Mouse (Mus musculus) hindbrain, embryonic 14.5 days (tissue): Measurements from ENCODE around the gene Uvrag. TPM values are rescaled to one million over a fixed set of nuclear protein-coding genes. Genes with fewer than 3 reads are reported as not detected.
A peak's percentile ranks its signal among the peaks of the same experiment; 100 is the strongest.
"Not testable (repeated sequence)": the region's sequence is repeated elsewhere in the genome, so short reads cannot be mapped to it uniquely, and the experiment has no call there.

Experiments
- ATAC-seq: fragments of 200-750 bp; cut with Nextera tagmentation; 2 replicates; pipeline ENCODE4 v1.8.0; 2017; ENCODE audit warnings: moderate number of reproducible peaks, mild to moderate bottlenecking, moderate TSS enrichment, moderate library complexity; ENCODE audit not compliant: low FRiP score
- DNase-seq: peaks from one replicate; pipeline ENCODE4 v3.0.0-alpha.2; 2015; ENCODE audit warnings: low spot score
- H3K27ac ChIP-seq: fragments of 300-500 bp; sonication (generic); 2 replicates; pipeline ENCODE4 v1.5.1; 2014; ENCODE audit warnings: mild to moderate bottlenecking, moderate library complexity
- H3K27me3 ChIP-seq: fragments of 300-500 bp; sonication (generic); 2 replicates; pipeline ENCODE4 v1.6.1; 2014; ENCODE audit warnings: mild to moderate bottlenecking, low read length, mixed read lengths; ENCODE audit not compliant: control insufficient read depth, insufficient read depth
- H3K36me3 ChIP-seq: fragments of 300-500 bp; sonication (generic); replicated peaks from 2 replicates; pipeline ENCODE4 v1.6.1; 2014; ENCODE audit not compliant: control insufficient read depth, insufficient read depth
- H3K4me1 ChIP-seq: fragments of 300-500 bp; sonication (generic); replicated peaks from 2 replicates; pipeline ENCODE4 v1.6.1; 2014; ENCODE audit warnings: antibody characterized with exemption, low read length, mixed read lengths; ENCODE audit not compliant: control insufficient read depth, insufficient read depth
- H3K4me2 ChIP-seq: fragments of 300-500 bp; sonication (generic); replicated peaks from 2 replicates; pipeline ENCODE4 v1.6.1; 2014; ENCODE audit warnings: mild to moderate bottlenecking, moderate library complexity
- H3K4me3 ChIP-seq: fragments of 300-500 bp; sonication (generic); replicated peaks from 2 replicates; pipeline ENCODE4 v1.5.1; 2014; ENCODE audit warnings: mild to moderate bottlenecking, low read length
- H3K9ac ChIP-seq: fragments of 300-500 bp; sonication (generic); 2 replicates; pipeline ENCODE4 v1.6.1; 2014
- H3K9me3 ChIP-seq: fragments of 300-500 bp; sonication (generic); 2 replicates; pipeline ENCODE4 v1.6.1; 2016; ENCODE audit warnings: low read length; ENCODE audit not compliant: control insufficient read depth
- WGBS: fragments of 180-500 bp; shearing (Covaris S2); extraction: QIAGEN DNeasy Blood & Tissue Kit; methylation state at CpG from one replicate; pipeline ENCODE4 v1.1.7; 2014; 5-methylcytosine and 5-hydroxymethylcytosine counted together
- polyA plus RNA-seq: library from polyadenylated mRNA; unstranded; fragments of >200 nt; fragmentation: Nextera tagmentation; extraction: Ambion mirVana; gene quantifications from 2 replicates; pipeline ENCODE4 v1.2.1, GENCODE M21; 2014

Uvrag gene
- polyA plus RNA-seq, 1 experiment from 2014 or later, result 18.0 TPM

GRCm38 (mm10) chr7:99065391-99065831 lies 75.5 kb downstream of the Uvrag start:
- WGBS, result 9% methylated on average over 11 of the region's 11 CpGs
- H3K9ac ChIP-seq, result peak overlapping the region; percentile 30; the same call in 1 of the 2 replicates
- no peaks in the 10 kb centered on the region for H3K36me3 ChIP-seq
- H3K27ac ChIP-seq, result no peak overlapping the region
- no peak overlapping the region for H3K4me3 ChIP-seq
- H3K4me1 ChIP-seq, result 0 out of 2 replicates have a peak, but pooled peaks cover 7% of the 10 kb centered on the region
- no peak overlapping the region for H3K4me2 ChIP-seq
- ATAC-seq, result no peak
- no peaks in the 10 kb centered on the region for H3K27me3 ChIP-seq
- no peaks in the 10 kb centered on the region for H3K9me3 ChIP-seq
- DNase-seq, result no peak

- Histone ChIP-seq H3K9ac (no peak overlapping the region), H3K4me1 (0 out of 2 replicates have a peak, but pooled peaks cover 7% of the 10 kb centered on the region), H3K9me3 (no peaks in the 10 kb centered on the region), H3K27ac (no peak overlapping the region), H3K4me2 (no peak overlapping the region), H3K4me3 (no peak overlapping the region), H3K27me3 (no peaks in the 10 kb centered on the region), H3K36me3 (no peaks in the 10 kb centered on the region)
- no peak for ATAC-seq
- 77% methylated on average over 3 of the region's 3 CpGs for WGBS
- no peak for DNase-seq
Observed at GRCm38 (mm10) chr7:99064795-99065194, 76.1 kb downstream of the Uvrag start.

GRCm38 (mm10) chr7:99062263-99062662 lies 78.7 kb downstream of the Uvrag start:
- H3K4me1 ChIP-seq, H3K4me3 ChIP-seq, ATAC-seq, H3K4me2 ChIP-seq, H3K27ac ChIP-seq, H3K36me3 ChIP-seq, H3K9ac ChIP-seq, DNase-seq, H3K27me3 ChIP-seq, H3K9me3 ChIP-seq: not testable (repeated sequence)
- WGBS, result 75% methylated on average over 3 of the region's 3 CpGs

GRCm38 (mm10) chr7:99061056-99061680 lies 79.8 kb downstream of the Uvrag start:
- no peak overlapping the region for H3K9ac ChIP-seq
- H3K4me2 ChIP-seq, result no peak overlapping the region
- DNase-seq (no peak), ATAC-seq (no peak)
- H3K27ac ChIP-seq, result no peak overlapping the region
- 86% methylated on average over 7 of the region's 7 CpGs for WGBS
- H3K27me3 ChIP-seq, result no peaks in the 10 kb centered on the region
- no peak overlapping the region for H3K4me3 ChIP-seq
- no peaks in the 10 kb centered on the region for H3K36me3 ChIP-seq
- no peaks in the 10 kb centered on the region for H3K9me3 ChIP-seq
- H3K4me1 ChIP-seq, result 0 out of 2 replicates have a peak, but pooled peaks cover 7% of the 10 kb centered on the region

- H3K27ac ChIP-seq, result no peak overlapping the region
- no peaks in the 10 kb centered on the region for H3K27me3 ChIP-seq
- H3K9ac ChIP-seq, result no peak overlapping the region
- DNase-seq (no peak), ATAC-seq (no peak)
- H3K9me3 ChIP-seq, result no peaks in the 10 kb centered on the region
- no peak overlapping the region for H3K4me3 ChIP-seq
- H3K36me3 ChIP-seq, result no peaks in the 10 kb centered on the region
- H3K4me2 ChIP-seq, result no peak overlapping the region
- WGBS, result 94% methylated on average over 5 of the region's 5 CpGs
- 0 out of 2 replicates have a peak, but pooled peaks cover 4% of the 10 kb centered on the region for H3K4me1 ChIP-seq
Observed at GRCm38 (mm10) chr7:99060476-99060875, 80.5 kb downstream of the Uvrag start.

- Histone ChIP-seq H3K4me1 (no peaks in the 10 kb centered on the region), H3K27ac (no peak overlapping the region), H3K36me3 (no peaks in the 10 kb centered on the region), H3K4me2 (no peak overlapping the region), H3K27me3 (no peaks in the 10 kb centered on the region), H3K4me3 (no peak overlapping the region), H3K9ac (no peak overlapping the region), H3K9me3 (no peaks in the 10 kb centered on the region)
- 84% methylated on average over 8 of the region's 8 CpGs for WGBS
- DNase-seq (no peak), ATAC-seq (no peak)
Observed at GRCm38 (mm10) chr7:99059934-99060333, 81.0 kb downstream of the Uvrag start.

- ATAC-seq (no peak), DNase-seq (no peak)
- H3K4me3 ChIP-seq, result no peak overlapping the region
- H3K9me3 ChIP-seq, result no peaks in the 10 kb centered on the region
- H3K4me2 ChIP-seq, result no peak overlapping the region
- H3K27ac ChIP-seq, result no peak overlapping the region
- H3K36me3 ChIP-seq, result no peaks in the 10 kb centered on the region
- no peak overlapping the region for H3K9ac ChIP-seq
- no peaks in the 10 kb centered on the region for H3K4me1 ChIP-seq
- 82% methylated on average over 17 of the region's 17 CpGs for WGBS
- H3K27me3 ChIP-seq, result no peaks in the 10 kb centered on the region
Observed at GRCm38 (mm10) chr7:99057053-99057630, 83.8 kb downstream of the Uvrag start.

- H3K9me3 ChIP-seq, result no peaks in the 10 kb centered on the region
- no peak for ATAC-seq
- no peak overlapping the region for H3K27ac ChIP-seq
- 82% methylated on average over 4 of the region's 4 CpGs for WGBS
- no peaks in the 10 kb centered on the region for H3K4me1 ChIP-seq
- no peak overlapping the region for H3K9ac ChIP-seq
- H3K27me3 ChIP-seq, result no peaks in the 10 kb centered on the region
- no peak overlapping the region for H3K4me2 ChIP-seq
- no peaks in the 10 kb centered on the region for H3K36me3 ChIP-seq
- no peak overlapping the region for H3K4me3 ChIP-seq
- DNase-seq, result no peak
Observed at GRCm38 (mm10) chr7:99053626-99054025, 87.3 kb downstream of the Uvrag start.

- H3K27me3 ChIP-seq, result no peaks in the 10 kb centered on the region
- 87% methylated on average over 6 of the region's 6 CpGs for WGBS
Observed at GRCm38 (mm10) chr7:99052471-99053241, 88.3 kb downstream of the Uvrag start.

More at GRCm38 (mm10) chr7:99052471-99053241, 88.3 kb downstream of the Uvrag start:
- ATAC-seq (no peak), DNase-seq (no peak)
- no peak overlapping the region for H3K9ac ChIP-seq
- no peak overlapping the region for H3K4me2 ChIP-seq
- H3K9me3 ChIP-seq, result no peaks in the 10 kb centered on the region
- no peaks in the 10 kb centered on the region for H3K4me1 ChIP-seq
- no peak overlapping the region for H3K4me3 ChIP-seq
- H3K27ac ChIP-seq, result no peak overlapping the region
- no peaks in the 10 kb centered on the region for H3K36me3 ChIP-seq
